7 mouse cellular contexts compared by ENCODE assay signal in the genomic region with DNA sequence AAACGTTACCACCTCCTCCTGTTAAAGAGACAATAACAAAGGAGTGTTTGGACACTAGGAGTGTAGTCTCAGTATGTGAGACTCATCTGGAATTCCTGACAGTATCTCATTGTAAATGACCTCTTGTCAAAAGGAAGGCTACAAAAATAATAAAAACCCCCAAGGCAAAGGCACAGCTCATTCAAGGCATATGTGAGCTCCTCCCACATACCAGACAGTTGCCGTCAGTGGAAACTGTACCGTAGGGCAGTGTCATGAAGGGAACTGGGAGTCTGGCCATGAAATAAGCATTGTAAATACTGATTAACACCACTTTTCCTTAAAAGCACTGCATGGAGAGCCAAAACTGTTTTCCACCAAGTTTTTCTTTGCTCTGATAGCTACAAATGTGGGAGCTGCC. TPM values are rescaled to one million over a fixed set of nuclear protein-coding genes. Genes with fewer than 3 reads are reported as not detected.
DNase-seq lines count a peak whose midpoint lies in the region; TF ChIP-seq lines count a peak whose summit lies in the region.

No protein-coding gene starts in this region.

- peaks cover 38% of the 10 kb centered on the region for H3K4me1 ChIP-seq in kidney, adult 2 months (ENCODE audit: control insufficient read depth, insufficient read depth, low read length)

- TF ChIP-seq POLR2A in kidney, adult 2 months (IDR thresholded peaks at IDR 0.05; ENCODE audit: low read depth, low read length): no peak

- TF ChIP-seq CTCF in kidney, adult 2 months (conservative IDR thresholded peaks at IDR 0.05; ENCODE audit: insufficient read depth, insufficient read length, low read depth, low read length): no peak

- H3K36me3 ChIP-seq in kidney, adult 2 months (ENCODE audit: control insufficient read depth, insufficient read depth, low read length): no peaks in the 10 kb centered on the region

- no peak overlapping the region for H3K4me3 ChIP-seq in kidney, adult 2 months (ENCODE audit: insufficient read depth, low read depth, low read length)

- no peaks in the 10 kb centered on the region for H3K27me3 ChIP-seq in kidney, adult 2 months (replicated peaks; ENCODE audit: control insufficient read depth, insufficient read depth, low read length)

- DNase-seq in ovary, postnatal 36 days (ENCODE audit: low spot score): peak; percentile 43
- DNase-seq in ovary, postnatal 14 days (ENCODE audit: low spot score): no peak
- peak; percentile 52 for DNase-seq in gonadal fat pad, adult 2 months (ENCODE audit: low read depth)
- peak; percentile 85 for DNase-seq in kidney, adult 2 months
- peak; percentile 78 for DNase-seq in lung, postnatal 10 days
- DNase-seq in frontal cortex, postnatal 14 days (ENCODE audit: low spot score in 2 of 2): no peak
- DNase-seq in cerebellum, adult 8-10 months: no peak

- H3K27ac ChIP-seq in kidney, adult 2 months (ENCODE audit: insufficient read depth, low read depth, low read length): peak overlapping the region; percentile 75

- WGBS in kidney, adult 2 months: 5% methylated on average over 3 of the region's 3 CpGs

RNA-seq across cellular contexts. Expression of a gene that starts 43.3 kb away (rescaled TPM):
- polyA plus RNA-seq in gonadal fat pad, adult 2 months (2012; rRNA removed): 55.5 and 59.5 TPM in 2 replicates
- polyA plus RNA-seq in kidney, adult 2 months (2012; rRNA removed): 40.7 and 47.7 TPM in 2 replicates

Comparison
In these comparisons a context has a peak if more than half of its experiments do, and no peak if none do; other contexts are left out.
1. DNase-seq: peak in ovary, postnatal 36 days (single experiment), gonadal fat pad, adult 2 months (single experiment), kidney, adult 2 months (single experiment) and lung, postnatal 10 days (single experiment); none in ovary, postnatal 14 days (single experiment), frontal cortex, postnatal 14 days (0 of 2) and cerebellum, adult 8-10 months (single experiment).